Mouse (Mus musculus): ENCODE measurements around the gene Tpbg. TPM values are rescaled to one million over a fixed set of nuclear protein-coding genes. Genes with fewer than 3 reads are reported as not detected.

Gene Tpbg
- polyA plus RNA-seq, 1 experiment from 2014 or later, result 28.9 TPM

GRCm38 (mm10) chr9:85843891-85844646 is 1.9 kb downstream of the Tpbg start:
- ATAC-seq (ENCODE audit: insufficient number of reproducible peaks, low FRiP score, low TSS enrichment, low read depth), result peak; percentile 16; the same call in 1 of the 2 replicates
- no peaks in the 10 kb centered on the region; the same call in 1 of the 2 replicates for H3K36me3 ChIP-seq
- no peaks in the 10 kb centered on the region for H3K9me3 ChIP-seq (replicated peaks)
- WGBS, result 3% methylated on average over 80 of the region's 80 CpGs
- peak overlapping the region; percentile 59 for H3K9ac ChIP-seq
- H3K4me1 ChIP-seq, result peaks cover 20% of the 10 kb centered on the region
- peak overlapping the region; percentile 97 for H3K4me2 ChIP-seq (replicated peaks)
- H3K27ac ChIP-seq (replicated peaks), result peak overlapping the region; percentile 96
- peak overlapping the region; percentile 73 for H3K4me3 ChIP-seq (replicated peaks)
- H3K27me3 ChIP-seq, result no peaks in the 10 kb centered on the region

DNA sequence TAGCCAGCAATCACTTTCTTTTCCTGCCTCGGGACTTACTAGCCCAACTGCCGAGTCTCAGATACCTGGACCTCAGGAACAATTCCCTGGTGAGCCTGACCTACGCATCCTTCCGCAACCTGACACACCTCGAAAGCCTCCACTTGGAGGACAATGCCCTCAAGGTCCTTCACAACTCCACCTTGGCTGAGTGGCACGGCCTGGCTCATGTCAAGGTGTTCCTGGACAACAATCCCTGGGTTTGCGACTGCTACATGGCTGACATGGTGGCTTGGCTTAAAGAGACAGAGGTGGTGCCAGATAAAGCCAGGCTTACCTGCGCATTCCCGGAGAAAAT is 2.4 kb downstream of the Tpbg start:
- Histone ChIP-seq H3K27ac (replicated peaks) (no peak overlapping the region), H3K4me2 (replicated peaks) (peak overlapping the region; percentile 97), H3K36me3 (peaks cover 1% of the 10 kb centered on the region; the same call in 1 of the 2 replicates), H3K27me3 (no peaks in the 10 kb centered on the region), H3K4me1 (peaks cover 20% of the 10 kb centered on the region), H3K9ac (no peak overlapping the region), H3K4me3 (replicated peaks) (peak overlapping the region; percentile 73), H3K9me3 (replicated peaks) (no peaks in the 10 kb centered on the region)
- no peak for ATAC-seq (ENCODE audit: insufficient number of reproducible peaks, low FRiP score, low TSS enrichment, low read depth)
- WGBS, result 67% methylated on average over 9 of the region's 9 CpGs

- Histone ChIP-seq H3K9me3 (replicated peaks) (no peaks in the 10 kb centered on the region), H3K4me3 (replicated peaks) (no peak overlapping the region), H3K27ac (replicated peaks) (no peak overlapping the region), H3K36me3 (peaks cover 3% of the 10 kb centered on the region; the same call in 1 of the 2 replicates), H3K4me1 (peaks cover 20% of the 10 kb centered on the region), H3K9ac (no peak overlapping the region), H3K27me3 (no peaks in the 10 kb centered on the region), H3K4me2 (replicated peaks) (no peak overlapping the region)
- WGBS, result 65% methylated on average over 2 of the region's 2 CpGs
- no peak for ATAC-seq (ENCODE audit: insufficient number of reproducible peaks, low FRiP score, low TSS enrichment, low read depth)
Observed at GRCm38 (mm10) chr9:85846186-85846585, 4.0 kb downstream of the Tpbg start.

DNA sequence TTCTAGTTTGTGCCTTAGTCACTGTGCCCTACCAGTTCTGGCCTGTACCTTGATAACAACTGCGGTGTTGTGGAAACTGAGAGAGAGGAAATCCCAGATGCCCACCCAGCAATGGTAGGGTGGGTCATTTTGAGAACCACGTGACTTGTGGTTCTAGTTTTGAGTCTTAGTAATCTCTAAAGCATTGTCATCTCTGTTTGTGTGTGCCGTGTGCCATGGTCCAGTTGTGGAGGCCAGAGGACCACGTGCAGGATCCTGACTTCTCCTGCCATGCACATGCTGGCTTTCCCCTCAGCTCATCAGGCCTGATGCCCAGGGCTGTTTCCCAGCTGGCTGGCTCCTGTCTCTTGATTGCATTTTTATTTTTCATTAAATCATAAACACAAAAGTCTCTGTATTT is 12.6 kb downstream of the Tpbg start:
- H3K27me3 ChIP-seq, result no peaks in the 10 kb centered on the region
- no peaks in the 10 kb centered on the region for H3K9me3 ChIP-seq (replicated peaks)
- H3K4me2 ChIP-seq (replicated peaks), result no peak overlapping the region
- no peak overlapping the region for H3K9ac ChIP-seq
- H3K4me1 ChIP-seq, result no peaks in the 10 kb centered on the region
- H3K27ac ChIP-seq (replicated peaks), result no peak overlapping the region
- no peaks in the 10 kb centered on the region for H3K36me3 ChIP-seq
- ATAC-seq (ENCODE audit: insufficient number of reproducible peaks, low FRiP score, low TSS enrichment, low read depth), result no peak
- WGBS, result 72% methylated on average over 4 of the region's 4 CpGs
- no peak overlapping the region for H3K4me3 ChIP-seq (replicated peaks)

DNA sequence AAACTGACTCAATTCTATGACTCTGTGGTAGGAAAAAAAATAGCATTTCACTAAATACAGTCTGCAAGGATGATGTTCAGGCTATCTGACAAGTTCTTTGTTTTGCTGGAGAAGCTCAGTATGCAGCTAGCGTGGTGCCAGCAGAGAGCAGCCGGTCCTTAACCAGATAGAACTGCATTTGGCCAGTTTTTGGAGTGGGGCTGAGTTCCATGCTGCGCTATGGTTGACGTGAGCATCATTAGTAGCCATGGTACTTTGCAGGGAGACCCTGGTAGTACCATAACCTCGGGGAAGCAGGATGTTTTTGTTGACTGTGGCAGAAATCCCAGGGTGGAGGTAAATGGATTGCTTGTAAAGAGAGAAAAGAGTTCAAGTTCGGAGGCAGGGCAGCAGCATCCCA is 14.3 kb downstream of the Tpbg start:
- H3K4me1 ChIP-seq, result no peaks in the 10 kb centered on the region
- no peak overlapping the region for H3K4me2 ChIP-seq (replicated peaks)
- WGBS, result 63% methylated on average over 6 of the region's 6 CpGs
- no peak overlapping the region for H3K27ac ChIP-seq (replicated peaks)
- no peak overlapping the region for H3K4me3 ChIP-seq (replicated peaks)
- H3K36me3 ChIP-seq, result no peaks in the 10 kb centered on the region
- H3K27me3 ChIP-seq, result no peaks in the 10 kb centered on the region
- no peaks in the 10 kb centered on the region for H3K9me3 ChIP-seq (replicated peaks)
- ATAC-seq (ENCODE audit: insufficient number of reproducible peaks, low FRiP score, low TSS enrichment, low read depth), result no peak
- no peak overlapping the region for H3K9ac ChIP-seq

- no peaks in the 10 kb centered on the region for H3K4me1 ChIP-seq
- ATAC-seq (ENCODE audit: insufficient number of reproducible peaks, low FRiP score, low TSS enrichment, low read depth), result no peak
- H3K9me3 ChIP-seq (replicated peaks), result no peaks in the 10 kb centered on the region
- no peak overlapping the region for H3K4me3 ChIP-seq (replicated peaks)
- no peaks in the 10 kb centered on the region for H3K27me3 ChIP-seq
- no peak overlapping the region for H3K9ac ChIP-seq
- WGBS, result 51% methylated on average over 4 of the region's 4 CpGs
- H3K27ac ChIP-seq (replicated peaks), result no peak overlapping the region
- no peak overlapping the region for H3K4me2 ChIP-seq (replicated peaks)
- H3K36me3 ChIP-seq, result no peaks in the 10 kb centered on the region
Observed at GRCm38 (mm10) chr9:85861065-85861464, 18.9 kb downstream of the Tpbg start.

GRCm38 (mm10) chr9:85862562-85862961 is 20.4 kb downstream of the Tpbg start:
- Histone ChIP-seq H3K9ac (no peak overlapping the region), H3K36me3 (no peaks in the 10 kb centered on the region), H3K9me3 (replicated peaks) (no peaks in the 10 kb centered on the region), H3K4me3 (replicated peaks) (no peak overlapping the region), H3K27me3 (no peaks in the 10 kb centered on the region), H3K4me2 (replicated peaks) (no peak overlapping the region), H3K27ac (replicated peaks) (no peak overlapping the region), H3K4me1 (no peaks in the 10 kb centered on the region)
- ATAC-seq (ENCODE audit: insufficient number of reproducible peaks, low FRiP score, low TSS enrichment, low read depth), result no peak
- WGBS, result 65% methylated on average over 6 of the region's 6 CpGs

DNA sequence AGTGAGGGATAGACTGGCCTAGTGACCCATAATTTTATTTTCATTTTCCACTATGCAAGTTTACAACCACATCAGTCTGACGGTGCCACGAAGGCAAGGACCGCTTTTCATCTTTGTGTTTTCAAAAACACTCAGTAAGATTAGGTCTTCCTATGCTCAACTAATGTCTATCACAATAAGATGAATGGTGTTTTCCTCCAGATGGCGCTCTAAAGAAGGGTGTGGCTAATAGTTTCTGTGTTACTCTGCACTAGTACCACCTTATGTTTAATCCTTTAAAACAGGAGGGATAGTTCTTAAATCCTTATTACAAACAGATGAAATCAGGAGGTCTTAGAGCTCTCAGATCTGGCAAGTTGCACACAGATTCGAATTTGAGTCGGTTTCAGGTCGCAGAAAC is 30.7 kb downstream of the Tpbg start:
- no peak for ATAC-seq (ENCODE audit: insufficient number of reproducible peaks, low FRiP score, low TSS enrichment, low read depth)
- Histone ChIP-seq H3K9me3 (replicated peaks) (no peaks in the 10 kb centered on the region), H3K36me3 (no peaks in the 10 kb centered on the region), H3K27me3 (no peaks in the 10 kb centered on the region), H3K4me2 (replicated peaks) (no peak overlapping the region), H3K4me3 (replicated peaks) (no peak overlapping the region), H3K9ac (no peak overlapping the region), H3K4me1 (no peaks in the 10 kb centered on the region), H3K27ac (replicated peaks) (no peak overlapping the region)
- 78% methylated on average over 7 of the region's 7 CpGs for WGBS

GRCm38 (mm10) chr9:85893681-85894080 is 51.5 kb downstream of the Tpbg start:
- Histone ChIP-seq H3K9ac (no peak overlapping the region), H3K36me3 (no peaks in the 10 kb centered on the region), H3K4me3 (replicated peaks) (no peak overlapping the region), H3K27me3 (no peaks in the 10 kb centered on the region), H3K4me1 (no peaks in the 10 kb centered on the region), H3K9me3 (replicated peaks) (no peaks in the 10 kb centered on the region), H3K27ac (replicated peaks) (no peak overlapping the region), H3K4me2 (replicated peaks) (no peak overlapping the region)
- no peak for ATAC-seq (ENCODE audit: insufficient number of reproducible peaks, low FRiP score, low TSS enrichment, low read depth)
- 69% methylated on average over 5 of the region's 5 CpGs for WGBS

Other genes starting within 250 kb of the Tpbg start
- 29.2 and 30.9 TPM in 2 replicates for gene Ibtk, start 93.0 kb upstream of the Tpbg start, polyA plus RNA-seq (2015; fragmentation: Nextera tagmentation; extraction: Ambion mirVana)

Data from embryonic facial prominence, embryonic 15.5 days (tissue).